Mouse (Mus musculus): ENCODE results near the gene Snx9.

The Snx9 gene

DNA sequence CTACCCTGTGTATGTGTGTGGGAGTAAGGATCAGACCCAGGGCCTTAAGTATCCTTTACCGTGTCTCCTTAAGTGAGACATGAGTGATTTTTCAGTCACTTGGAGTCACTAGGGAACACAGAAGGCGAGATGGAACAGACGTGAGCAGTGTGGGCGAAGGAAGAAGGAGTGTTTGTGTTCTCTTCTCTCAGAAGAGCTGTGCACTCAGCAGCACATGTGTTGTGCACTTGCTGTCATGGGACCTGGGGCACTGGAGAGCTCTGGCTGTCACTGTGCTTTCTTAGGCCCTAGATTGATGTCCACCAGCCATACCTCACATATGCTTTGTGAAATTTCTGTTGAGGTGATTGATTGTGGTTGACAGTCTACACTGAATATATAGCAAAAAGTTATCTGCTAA lies 37.7 kb downstream of the Snx9 start:
- no peak for DNase-seq (ENCODE audit: low spot score in 2 of 2)

DNA sequence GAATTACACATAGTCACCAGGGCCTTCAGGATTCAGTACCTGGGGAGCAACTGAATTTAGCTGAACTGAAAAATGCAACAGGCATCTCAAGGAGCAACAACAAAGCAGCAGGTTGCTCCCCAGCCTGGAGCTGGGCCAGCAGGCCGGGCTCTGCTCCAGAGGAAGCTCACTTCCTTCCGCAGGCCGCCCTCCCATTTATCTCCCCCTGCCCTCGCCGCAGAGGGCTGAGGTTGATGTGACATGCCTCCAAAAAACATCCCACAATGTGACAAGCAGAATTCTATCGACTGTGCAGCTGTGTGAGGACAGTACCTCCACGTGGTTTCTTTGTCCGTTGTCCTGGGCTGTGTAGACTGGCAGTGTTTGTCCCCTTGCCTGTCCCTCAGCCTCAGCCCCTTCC lies 44.3 kb downstream of the Snx9 start:
- peak; percentile 49 to 55 for DNase-seq (ENCODE audit: low spot score in 2 of 2)

DNA sequence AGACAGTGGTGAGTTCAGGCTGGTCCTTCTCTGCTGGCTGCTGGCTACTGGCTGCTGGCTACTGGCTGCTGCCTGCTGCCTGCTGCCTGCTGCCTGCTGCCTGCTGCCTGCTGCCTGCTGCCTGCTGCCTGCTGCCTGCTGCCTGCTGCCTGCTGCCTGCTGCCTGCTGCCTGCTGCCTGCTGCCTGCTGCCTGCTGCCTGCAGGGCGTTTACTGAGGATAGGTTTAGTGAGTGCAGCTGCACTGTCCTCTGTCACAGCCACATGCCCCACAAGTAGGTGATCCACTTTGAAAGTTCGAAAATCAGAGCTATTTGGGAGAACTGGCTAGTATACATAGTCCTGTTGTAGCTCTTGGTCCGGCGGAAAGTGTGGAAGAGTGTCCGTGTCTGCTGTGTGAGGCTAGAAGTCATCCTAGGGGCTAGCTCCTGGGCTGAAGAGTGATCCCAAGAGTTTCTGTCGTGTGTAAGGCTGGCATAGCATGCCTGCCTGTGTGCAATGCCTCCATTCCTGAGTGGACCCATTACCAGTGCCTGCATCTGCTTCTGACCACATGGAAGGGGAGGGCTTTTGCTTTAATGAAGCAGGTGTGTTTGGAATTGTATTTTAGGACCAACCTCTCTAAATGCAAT lies 45.2 kb downstream of the Snx9 start:
- DNase-seq (ENCODE audit: low spot score in 2 of 2): no peak

DNA sequence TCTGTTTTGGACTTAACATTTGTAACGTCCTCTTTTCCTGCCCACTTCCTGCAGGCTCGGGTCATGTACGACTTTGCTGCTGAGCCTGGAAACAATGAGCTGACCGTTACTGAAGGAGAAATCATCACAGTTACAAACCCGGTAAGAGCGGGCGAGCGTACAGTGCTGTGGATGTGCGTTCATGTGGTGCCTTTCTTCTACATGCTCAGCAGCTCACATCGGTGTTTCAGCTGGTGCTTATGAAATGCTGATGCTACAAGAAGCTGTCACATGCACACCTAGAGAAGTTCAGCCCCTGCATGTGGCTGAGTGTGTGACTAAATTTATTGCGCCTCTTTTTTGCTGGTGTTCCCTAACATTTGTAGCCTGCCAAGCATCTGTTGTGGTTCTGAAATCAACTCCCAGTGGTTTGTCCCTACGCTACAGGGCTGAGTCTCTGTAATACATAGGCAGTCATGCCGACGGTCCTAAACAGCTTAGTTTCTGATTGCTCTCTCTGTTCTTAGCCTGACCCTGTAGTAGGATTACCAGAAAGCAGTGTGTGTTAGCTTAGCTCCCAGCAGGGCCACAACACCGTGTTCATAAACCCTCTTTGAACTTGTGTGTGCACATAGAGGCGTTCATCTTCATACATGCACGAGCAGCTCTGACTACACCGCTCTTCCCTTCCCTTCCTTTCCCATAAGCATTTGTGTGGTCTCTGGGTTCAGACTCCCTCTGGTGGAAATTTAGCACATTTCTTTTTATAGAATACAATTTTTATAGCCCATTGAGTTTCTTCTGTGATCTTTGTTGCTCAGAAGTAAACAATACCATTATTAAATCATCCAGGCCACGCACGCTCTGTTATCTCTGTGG lies 46.0 kb downstream of the Snx9 start:
- peak in 1 of 2 experiments; percentile 41 for DNase-seq (ENCODE audit: low spot score in 2 of 2)

DNA sequence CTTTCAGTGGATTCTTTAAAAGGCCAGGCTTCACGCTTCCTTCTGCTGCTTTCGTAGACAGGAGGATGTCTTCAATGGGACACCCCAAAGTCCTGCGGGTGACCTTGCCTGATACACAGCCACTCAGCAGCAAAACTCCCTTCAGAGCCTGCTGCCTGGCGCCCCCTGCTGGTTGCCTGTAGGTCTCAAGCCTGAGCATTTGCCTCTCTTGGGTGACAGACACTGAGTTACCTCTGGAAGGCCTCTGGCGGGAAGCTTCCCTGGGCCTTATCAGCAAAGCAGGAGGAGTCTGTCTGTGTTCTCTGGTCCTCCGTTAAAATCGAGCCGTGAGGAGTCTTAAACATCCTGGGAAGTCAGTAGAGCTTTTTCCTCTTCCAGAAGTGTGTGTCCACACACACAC lies 49.3 kb downstream of the Snx9 start:
- DNase-seq (ENCODE audit: low spot score in 2 of 2): peak; percentile 79 to 84

DNA sequence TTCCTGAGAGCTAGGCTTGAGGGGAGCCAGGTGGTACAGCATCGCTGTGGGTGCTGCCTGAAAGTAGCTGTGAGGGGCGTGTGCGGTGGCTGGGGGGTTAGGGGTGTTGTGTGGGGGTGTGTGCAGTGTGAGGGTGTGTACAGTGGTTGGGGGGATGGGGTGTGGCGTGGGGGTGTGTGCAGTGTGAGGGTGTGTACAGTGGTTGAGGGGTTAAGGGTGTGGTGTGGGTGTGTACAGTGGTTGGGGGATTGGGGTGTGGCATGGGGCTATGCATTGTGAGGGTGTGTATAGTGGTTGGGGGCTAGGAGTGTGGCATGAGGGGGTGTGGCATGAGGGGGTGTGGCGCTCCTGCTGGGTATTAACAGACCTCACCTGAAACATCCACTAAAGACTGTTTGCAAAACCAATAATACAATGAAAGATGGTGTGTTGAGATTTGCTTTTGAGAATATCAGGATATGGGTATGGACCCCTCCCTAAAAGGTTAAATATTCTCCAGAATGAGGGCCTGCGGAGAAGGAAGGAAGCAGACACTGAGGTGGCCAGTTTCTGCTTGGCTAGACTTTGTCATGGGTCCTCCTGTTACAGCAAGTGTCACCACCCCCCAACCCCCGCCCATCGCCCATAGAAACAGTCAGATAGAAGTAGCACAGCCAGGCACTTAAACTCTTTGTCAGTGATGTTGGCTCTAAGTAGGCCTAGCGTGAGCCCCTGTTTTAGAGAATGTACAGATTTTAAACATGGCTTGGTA lies 51.0 kb downstream of the Snx9 start:
- no peak for DNase-seq (ENCODE audit: low spot score in 2 of 2)

DNA sequence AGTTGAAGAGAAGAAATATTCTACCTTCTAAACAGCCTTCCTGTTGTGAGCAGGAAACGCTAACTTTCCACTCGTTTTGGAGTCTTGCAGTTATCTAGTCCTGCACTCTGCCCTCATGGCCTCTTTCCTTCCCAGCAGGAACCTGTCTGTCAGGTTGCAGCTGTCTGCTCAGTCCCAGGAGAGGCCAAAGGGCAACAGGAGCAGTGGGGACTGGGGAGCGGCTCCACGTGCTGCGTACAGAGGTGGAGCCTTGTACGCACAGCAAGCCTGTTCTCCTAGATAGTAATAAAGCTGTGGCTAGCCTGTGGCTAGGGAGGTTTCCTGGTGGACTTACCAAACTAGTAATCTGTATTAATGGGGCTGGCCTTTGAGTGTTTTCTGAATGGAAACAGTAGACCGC lies 52.0 kb downstream of the Snx9 start:
- DNase-seq (ENCODE audit: low spot score in 2 of 2): no peak

DNA sequence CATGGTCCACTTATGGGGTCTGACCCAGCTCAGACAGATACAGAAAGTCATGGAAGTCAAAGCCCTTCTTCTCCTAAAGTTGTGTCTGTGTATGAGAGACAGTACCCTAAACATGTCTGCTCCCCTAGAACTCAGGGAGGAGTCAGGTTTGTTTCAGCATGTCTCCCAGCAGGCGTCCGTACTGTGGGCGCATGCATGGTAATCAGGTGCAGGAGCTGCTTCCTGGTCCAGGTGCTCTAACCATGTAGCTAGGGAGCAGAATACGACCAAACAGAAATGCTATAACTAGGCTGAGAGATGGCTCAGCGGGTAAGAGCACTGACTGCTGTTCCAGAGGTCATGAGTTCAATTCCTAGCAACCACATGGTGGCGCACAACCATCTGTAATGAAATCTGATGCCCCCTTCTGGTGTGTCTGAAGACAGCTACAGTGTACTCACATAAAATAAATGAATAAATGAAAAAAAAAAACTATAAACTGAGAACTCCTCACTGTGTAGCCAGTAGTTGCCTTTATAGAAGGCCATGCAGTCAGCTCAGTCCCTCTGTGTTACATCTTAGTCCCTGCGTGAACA lies 52.5 kb downstream of the Snx9 start:
- no peak for DNase-seq (ENCODE audit: low spot score in 2 of 2)

DNA sequence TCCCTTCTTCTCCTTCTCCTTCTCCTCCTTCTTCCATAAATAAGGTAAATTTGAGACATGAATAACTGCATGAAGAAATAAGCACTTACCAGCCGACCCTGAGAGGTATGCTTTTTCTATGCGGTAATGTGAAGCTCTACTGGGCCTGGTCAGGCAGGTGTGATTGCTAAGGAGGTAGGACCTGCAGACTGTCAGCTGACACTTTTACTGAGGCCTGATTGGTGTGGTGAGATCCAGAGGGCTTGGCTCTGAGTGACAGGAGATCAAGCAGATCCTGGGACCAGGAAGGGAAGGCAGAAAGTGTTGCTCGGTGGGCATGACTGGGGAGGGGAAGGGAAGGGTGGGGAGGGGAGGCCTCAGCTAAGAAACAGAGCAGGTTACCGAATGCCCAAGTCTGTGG lies 54.9 kb downstream of the Snx9 start:
- DNase-seq (ENCODE audit: low spot score in 2 of 2): no peak

DNA sequence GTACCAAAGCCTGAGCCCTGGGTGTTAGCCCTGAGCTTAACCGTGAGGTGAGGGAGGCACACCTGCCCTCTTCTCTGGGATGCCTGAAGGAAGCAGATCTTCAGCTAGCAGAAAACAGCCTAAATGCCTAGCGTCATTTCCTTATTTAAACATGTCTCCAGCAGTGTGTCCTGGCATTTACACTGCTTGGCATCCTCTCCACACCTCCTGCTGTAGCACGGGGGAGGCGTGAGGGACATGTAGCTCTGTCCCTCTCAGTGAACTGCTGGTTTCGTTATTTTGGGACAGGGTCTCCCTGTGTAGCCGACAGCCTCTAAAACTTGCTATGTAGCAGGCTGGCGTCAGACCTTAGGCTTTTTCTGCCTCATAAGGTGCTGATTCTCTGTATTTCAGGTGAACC lies 55.5 kb downstream of the Snx9 start:
- DNase-seq (ENCODE audit: low spot score in 2 of 2): no peak

DNA sequence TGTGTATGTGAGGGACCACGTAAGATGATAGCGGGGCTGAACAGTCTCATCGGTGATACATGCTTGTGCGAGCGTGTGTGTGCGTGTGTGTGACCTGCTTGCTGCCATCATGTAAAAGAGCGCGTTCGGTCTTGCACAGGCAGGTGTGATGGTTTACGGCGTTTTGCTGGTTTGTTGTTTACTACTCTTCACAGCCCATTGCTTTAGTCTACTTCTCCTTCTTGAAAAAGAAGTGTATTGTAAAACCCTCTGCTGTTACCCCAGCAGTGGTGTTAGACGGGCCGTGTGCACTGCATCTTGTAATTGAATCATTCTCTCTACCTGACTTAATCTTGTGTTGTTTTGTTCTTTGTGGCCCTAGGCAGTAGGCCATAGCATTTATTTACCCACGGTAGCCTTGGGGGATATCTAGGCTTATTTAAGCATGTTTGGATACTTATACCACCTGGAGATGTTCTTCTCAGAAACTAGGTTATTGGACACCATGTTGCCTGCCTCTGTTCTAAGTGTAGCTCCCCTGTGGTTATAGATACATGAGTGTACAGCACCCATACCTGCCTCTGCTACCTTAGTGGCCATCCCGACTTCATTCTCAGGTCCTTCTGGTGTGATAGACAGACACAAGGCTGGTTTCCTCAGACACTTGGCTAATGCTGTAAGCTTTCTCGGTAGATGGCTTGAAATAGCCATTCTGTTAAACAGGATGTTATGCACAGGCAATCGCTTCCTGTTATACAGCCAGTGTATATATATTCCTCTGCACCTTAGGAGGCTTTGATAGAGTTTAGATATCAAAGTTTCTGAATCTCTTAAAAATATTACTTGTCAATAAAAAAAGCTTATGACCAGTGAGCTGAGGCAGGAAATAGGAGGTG lies 56.4 kb downstream of the Snx9 start:
- DNase-seq (ENCODE audit: low spot score in 2 of 2): peak; percentile 69 to 72

DNA sequence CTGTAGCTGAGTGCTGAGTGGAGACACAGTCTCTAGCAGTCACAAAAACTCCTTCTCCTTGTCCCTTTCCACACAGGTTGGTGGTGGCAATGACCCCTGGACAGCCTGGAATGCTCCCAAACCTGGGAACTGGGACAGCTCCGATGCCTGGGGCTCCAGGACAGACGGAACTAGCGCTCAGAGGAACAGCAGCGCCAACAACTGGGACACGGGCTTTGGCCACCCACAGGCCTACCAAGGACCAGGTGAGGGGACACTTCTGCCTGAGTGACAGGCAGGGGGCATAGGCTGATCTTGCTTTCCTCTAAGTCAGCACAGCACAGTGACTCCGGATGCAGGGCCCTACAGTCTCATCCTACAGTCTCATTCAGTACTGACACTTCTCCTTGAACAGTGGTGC lies 58.1 kb downstream of the Snx9 start:
- DNase-seq (ENCODE audit: low spot score in 2 of 2): no peak

DNA sequence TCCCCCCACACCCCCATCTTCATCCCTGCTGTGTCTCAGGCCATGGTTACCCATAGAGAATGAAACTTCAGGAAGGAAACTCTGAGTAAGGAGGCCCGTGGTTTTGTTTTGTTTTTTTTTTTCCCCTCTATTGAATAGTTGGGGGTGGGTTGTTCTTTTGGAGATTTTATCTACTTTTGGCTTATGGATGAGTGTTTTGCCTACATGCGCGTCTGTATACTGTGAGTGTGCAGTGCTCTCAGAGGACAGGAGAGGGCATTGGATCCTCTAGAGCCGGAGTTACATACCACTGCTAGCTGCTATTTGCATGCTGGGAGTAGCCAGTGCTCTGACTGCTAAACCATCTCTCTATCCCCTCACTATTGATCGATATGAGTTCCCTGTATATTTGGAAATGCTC lies 60.3 kb downstream of the Snx9 start:
- DNase-seq (ENCODE audit: low spot score in 2 of 2): no peak

DNA sequence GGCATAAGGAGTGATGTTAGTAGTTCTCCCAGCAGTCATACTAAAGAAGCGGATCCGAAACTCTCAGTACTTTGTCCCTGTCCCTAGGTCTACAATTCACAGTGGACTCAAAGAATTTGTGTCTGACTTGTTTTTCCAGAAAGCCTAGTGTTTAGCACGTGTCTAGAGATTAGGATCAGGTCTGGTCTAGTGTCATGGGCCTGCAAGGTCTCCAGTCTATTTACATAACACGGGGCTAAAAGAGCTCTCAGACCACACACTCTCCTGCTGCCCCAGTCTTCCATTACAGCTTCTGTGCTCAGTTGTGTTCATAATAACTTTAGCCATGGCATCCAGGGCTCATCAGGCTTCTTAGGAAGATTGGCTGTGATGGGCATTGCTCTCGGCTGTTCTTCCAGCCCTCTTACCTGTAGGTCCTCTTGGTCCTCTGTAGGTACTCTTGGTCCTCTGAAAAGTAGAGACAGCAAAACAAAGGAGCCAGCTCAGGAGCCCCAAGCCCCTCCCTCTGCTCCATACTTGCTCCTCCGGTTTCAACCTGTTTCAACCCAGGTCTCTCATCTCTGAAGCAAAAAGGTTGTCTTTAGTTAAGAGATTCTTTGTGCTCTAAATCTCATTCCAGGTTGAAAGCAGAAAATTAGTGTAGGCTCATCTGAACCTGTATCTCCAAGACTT lies 62.6 kb downstream of the Snx9 start:
- no peak for DNase-seq (ENCODE audit: low spot score in 2 of 2)

DNA sequence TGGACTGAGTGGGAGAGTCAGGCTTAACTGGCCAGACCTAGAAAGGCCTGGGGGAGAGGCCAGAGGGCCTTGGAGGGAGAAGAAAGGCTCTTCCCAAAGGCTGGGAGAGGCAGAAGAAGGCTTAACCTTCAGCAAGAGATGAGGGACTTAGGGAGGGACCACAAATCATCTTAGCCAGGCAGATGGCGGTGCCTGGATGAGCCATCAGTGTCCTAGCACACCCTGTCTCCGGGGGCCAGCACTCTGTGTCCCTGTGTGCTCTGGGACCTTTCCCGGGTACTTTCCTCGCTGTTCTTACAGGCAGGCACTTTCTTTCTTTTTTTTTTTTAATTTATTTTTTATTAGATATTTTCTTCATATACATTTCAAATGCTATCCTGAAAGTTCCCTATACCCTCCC lies 68.6 kb downstream of the Snx9 start:
- no peak for DNase-seq (ENCODE audit: low spot score in 2 of 2)

DNA sequence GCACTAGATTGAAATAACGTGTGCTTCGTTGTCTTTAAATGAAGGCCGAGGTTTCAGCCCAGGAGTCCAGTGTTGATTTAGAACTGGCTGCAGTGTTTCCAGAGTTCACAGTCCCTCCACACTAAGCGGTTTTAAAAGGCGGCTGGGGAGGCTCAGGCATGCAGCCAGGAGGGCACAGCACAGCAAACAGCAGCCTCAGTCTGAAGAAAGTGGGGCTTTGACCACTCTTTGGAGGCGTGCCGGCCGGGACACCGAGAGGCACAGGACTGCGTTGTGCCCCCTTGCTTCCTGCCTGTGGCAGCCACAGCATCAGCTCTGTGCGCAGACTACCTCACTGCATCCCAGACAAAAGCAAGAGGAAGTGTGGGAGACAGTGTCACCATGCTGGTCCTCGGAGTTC lies 70.5 kb downstream of the Snx9 start:
- no peak for DNase-seq (ENCODE audit: low spot score in 2 of 2)

DNA sequence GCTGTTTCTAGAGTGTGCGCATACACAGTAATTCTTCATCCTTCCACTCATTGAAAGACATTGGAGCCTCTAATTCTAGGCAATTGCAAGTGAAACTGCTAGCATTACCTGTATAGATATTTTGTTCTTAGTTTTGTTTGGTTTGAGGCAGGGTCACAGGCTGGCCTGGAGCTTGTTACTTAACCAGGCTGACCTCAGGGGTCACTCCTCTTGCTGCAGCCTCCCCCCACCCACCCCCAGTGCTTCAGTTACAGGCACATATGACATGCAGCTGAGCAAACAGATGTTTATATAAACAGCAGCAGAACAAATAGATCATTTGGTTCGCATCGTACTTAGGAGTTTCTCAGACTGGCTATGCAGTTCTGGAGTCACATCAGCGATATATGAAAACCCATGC lies 71.7 kb downstream of the Snx9 start:
- DNase-seq (ENCODE audit: low spot score in 2 of 2): no peak

DNA sequence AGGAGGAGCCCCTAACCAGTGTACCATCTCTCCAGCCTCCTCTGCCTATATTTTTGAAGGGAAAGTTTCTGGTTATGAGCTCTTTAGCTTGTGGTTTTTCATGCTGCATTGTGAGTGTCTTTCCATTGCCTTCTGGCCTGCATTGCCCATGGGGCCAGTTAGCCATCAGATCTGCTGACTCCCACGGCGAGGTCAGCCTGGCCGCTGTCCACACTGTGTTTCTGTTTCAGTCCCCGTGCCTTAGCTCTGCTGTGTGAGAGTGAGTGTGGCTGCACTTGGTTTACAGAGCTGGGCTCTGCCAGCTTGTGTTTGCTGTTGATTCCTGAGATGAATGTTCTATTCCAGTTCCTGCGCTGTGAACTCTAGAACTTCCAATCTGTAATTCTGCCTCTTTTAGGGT lies 73.1 kb downstream of the Snx9 start:
- no peak for DNase-seq (ENCODE audit: low spot score in 2 of 2)

DNA sequence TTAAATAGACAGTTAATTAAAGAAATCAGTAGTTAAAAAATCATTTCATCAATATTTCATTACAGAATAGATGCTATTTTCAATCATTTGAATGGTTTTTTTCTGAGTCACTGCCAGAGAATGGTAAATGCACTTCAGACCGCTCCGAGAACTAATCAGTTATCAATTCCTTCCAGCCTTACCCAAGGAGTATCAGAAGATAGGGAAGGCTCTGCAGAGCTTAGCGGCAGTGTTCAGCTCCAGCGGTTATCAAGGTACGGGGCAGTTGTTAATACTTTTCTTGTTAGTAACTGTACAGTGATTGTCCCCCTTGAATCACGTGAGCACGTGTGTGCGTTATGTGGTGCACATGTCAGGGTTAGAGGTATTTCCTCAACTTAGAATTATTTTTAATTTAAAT lies 80.8 kb downstream of the Snx9 start:
- no peak for DNase-seq (ENCODE audit: low spot score in 2 of 2)

DNA sequence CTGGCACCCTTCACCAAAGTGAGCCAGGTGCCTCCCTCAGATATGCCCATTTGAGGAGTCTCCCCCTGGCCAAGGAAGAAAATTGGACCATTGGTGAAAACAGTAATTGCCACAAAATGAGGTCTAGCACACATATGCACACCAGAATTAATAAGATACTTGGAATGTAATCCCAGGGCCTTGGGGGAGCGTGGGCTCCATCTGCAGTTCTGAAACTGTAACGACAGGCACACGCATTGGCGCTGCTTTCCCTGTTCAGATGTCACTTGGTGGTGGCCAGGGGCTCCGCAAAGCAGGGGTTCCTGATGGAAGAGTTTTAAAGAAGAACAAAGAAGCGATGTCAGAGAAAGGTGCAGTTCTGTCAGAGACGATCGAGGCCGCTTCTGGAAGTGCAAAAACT lies 82.2 kb downstream of the Snx9 start:
- no peak for DNase-seq (ENCODE audit: low spot score in 2 of 2)

DNA sequence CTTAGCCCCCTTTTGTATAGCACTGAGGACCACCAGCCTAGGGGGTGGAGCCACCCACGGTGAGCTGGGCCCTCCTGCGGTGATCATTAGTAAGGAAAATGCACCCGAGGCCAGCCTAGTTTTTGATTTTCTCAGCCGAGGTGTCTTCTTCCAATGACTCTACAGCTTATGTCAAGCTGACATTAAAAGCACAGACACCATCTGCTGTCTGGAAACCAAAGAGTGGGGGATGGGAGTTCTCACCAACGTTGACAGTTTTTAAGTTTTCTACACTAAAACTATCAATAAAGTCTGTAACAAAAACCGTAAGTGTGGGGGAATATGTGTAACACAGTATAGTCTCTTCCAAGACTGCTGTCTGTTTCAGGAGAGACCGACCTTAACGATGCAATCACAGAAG lies 83.1 kb downstream of the Snx9 start:
- no peak for DNase-seq (ENCODE audit: low spot score in 2 of 2)
